Mouse (Mus musculus) left cerebral cortex, adult 18-20 months (tissue): ENCODE measurements around the gene Mllt10. TPM values are rescaled to one million over a fixed set of nuclear protein-coding genes. Genes with fewer than 3 reads are reported as not detected.

Source experiments
- DNase-seq, 2 experiments: peaks; one replicate each; pipeline ENCODE4 v3.0.0; 2021 to 2022; ENCODE audit warnings: low spot score in 2 of 2, mixed read lengths in 1 of 2
- microRNA-seq, 2 experiments: library from miRNA; unstranded; fragments of <30 nt; microRNA quantifications; one replicate each; pipeline ENCODE4 v1.2.0; 2021
- total RNA-seq, 2 experiments: library from RNA; stranded (reverse); gene quantifications; 2 replicates each; pipeline ENCODE4 v1.2.3; 2021

Mllt10 gene
- total RNA-seq, 2 experiments from 2014 or later = 51.5 to 55.7 TPM

GRCm38 (mm10) chr2:18235524-18235923 lies 180.5 kb downstream of the Mllt10 start:
- no peak for DNase-seq

GRCm38 (mm10) chr2:18249224-18249623 lies 194.2 kb downstream of the Mllt10 start:
- DNase-seq = no peak

Small RNAs within 50 kb of the gene (microRNA-seq; reads per million reads assigned to microRNA genes)
- gene Gm23638 = 0 reads per million in 2 experiments
- gene Mir7655 = 1.5 to 2.1 reads per million in 2 experiments

Other genes with a start within 250 kb of the Mllt10 start
- not detected for gene H2al2a, start 58.3 kb upstream of the Mllt10 start, total RNA-seq
- gene A930004D18Rik, start 17.5 kb upstream of the Mllt10 start, total RNA-seq = 1 to 10 TPM; 2.9 to 5.6 TPM
- gene Skida1, start 6.2 kb upstream of the Mllt10 start, total RNA-seq = 1 to 10 TPM; 7.4 to 8.7 TPM